Mouse (Mus musculus): ENCODE measurements at regions not wholly inside any gene's neighbourhood (a gene's known extent, or its start where the extent isn't known, plus 50 kb on each side); places are given as distances from the start of the nearest gene placed in this dataset.

GRCm38 (mm10) chr12:119026311-119026710 is 60.1 kb upstream of the Abcb5 start:
- peak; percentile 39; the same call in 1 of the 2 replicates for TF ChIP-seq CTCF (IDR thresholded peaks at IDR 0.05; ENCODE audit: extremely low read depth, insufficient read depth, insufficient read length, insufficient replicate concordance)
- no peak for TF ChIP-seq POLR2A (IDR thresholded peaks at IDR 0.05; ENCODE audit: low read depth, low read length)
